8 mouse cellular contexts compared by ENCODE assay signal in the genomic region with DNA sequence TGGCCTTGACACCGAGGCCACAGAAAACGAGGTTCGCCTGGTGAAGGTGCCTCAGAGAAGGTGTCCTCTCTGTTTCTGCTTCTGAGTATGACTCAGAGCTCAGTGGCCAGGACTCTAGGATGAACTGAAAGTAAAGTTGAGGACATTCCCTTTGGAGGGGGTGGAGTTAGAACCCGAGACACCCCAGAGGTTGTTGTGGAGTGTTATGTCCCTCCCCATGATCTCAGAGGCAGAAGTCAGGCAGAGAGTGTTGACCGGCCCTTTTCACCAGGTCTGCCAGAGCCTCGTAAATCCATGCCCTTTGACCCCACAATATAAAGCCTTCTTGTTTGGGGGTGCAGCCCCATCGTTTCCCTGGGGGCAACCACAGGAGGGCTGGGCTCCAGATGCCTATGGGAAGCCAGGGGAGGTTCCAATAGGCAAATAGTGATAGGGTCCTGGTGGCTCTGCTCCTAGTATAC. TPM values are rescaled to one million over a fixed set of nuclear protein-coding genes. Genes with fewer than 3 reads are reported as not detected.
DNase-seq lines count a peak whose midpoint lies in the region; ATAC-seq and TF ChIP-seq lines count a peak whose summit lies in the region.

No protein-coding gene starts in this region.

- peak; percentile 44 for DNase-seq in lung, embryonic 14.5 days
- no peak for DNase-seq in lung, postnatal 14 days
- no peak for DNase-seq in forebrain, embryonic 11.5 days (ENCODE audit: low spot score)
- no peak for DNase-seq in limb, embryonic 14.5 days (ENCODE audit: low spot score)
- no peak for DNase-seq in right cerebral cortex, postnatal 14 days
- DNase-seq in spleen, postnatal 14 days (ENCODE audit: low spot score in 2 of 2) = no peak

- H3K4me2 ChIP-seq in lung, embryonic 14.5 days = peak overlapping the region; percentile 29
- no peak overlapping the region for H3K4me2 ChIP-seq in forebrain, embryonic 11.5 days (ENCODE audit: low read depth, low read length, severe bottlenecking)
- H3K4me2 ChIP-seq in limb, embryonic 14.5 days (replicated peaks; ENCODE audit: low read depth, low read length, severe bottlenecking) = peak overlapping the region; percentile 10; the same call in 1 of the 2 replicates

- ATAC-seq in lung, embryonic 14.5 days (ENCODE audit: insufficient read depth) = peak; percentile 0; the same call in 1 of the 2 replicates
- no peak for ATAC-seq in forebrain, embryonic 11.5 days (replicated peaks; ENCODE audit: low FRiP score)
- no peak for ATAC-seq in limb, embryonic 14.5 days (ENCODE audit: low FRiP score, low read depth)
- ATAC-seq in megakaryocyte progenitor cell, adult 5-6 weeks (replicated peaks; ENCODE audit: poor library complexity) = no peak

- peak overlapping the region; percentile 5; the same call in 1 of the 2 replicates for H3K9ac ChIP-seq in lung, embryonic 14.5 days
- H3K9ac ChIP-seq in forebrain, embryonic 11.5 days (ENCODE audit: low read length) = peak overlapping the region; percentile 29
- H3K9ac ChIP-seq in limb, embryonic 14.5 days (ENCODE audit: low read depth, low read length, severe bottlenecking) = 0 out of 2 replicates have a peak overlapping the region, but pooled peaks have one; percentile 0

- H3K36me3 ChIP-seq in lung, embryonic 14.5 days (ENCODE audit: insufficient read depth) = no peaks in the 10 kb centered on the region
- no peaks in the 10 kb centered on the region for H3K36me3 ChIP-seq in forebrain, embryonic 11.5 days (ENCODE audit: control insufficient read depth, insufficient read depth, low read length)
- no peaks in the 10 kb centered on the region for H3K36me3 ChIP-seq in limb, embryonic 14.5 days (ENCODE audit: control insufficient read depth, insufficient read depth, low read length)
- H3K36me3 ChIP-seq in small intestine, adult 2 months (ENCODE audit: control insufficient read depth, insufficient read depth, low read length) = no peaks in the 10 kb centered on the region

- no peaks in the 10 kb centered on the region for H3K27me3 ChIP-seq in lung, embryonic 14.5 days (ENCODE audit: insufficient read depth, low read length)
- H3K27me3 ChIP-seq in forebrain, embryonic 11.5 days (ENCODE audit: control insufficient read depth, insufficient read depth, low read length) = no peaks in the 10 kb centered on the region
- H3K27me3 ChIP-seq in limb, embryonic 14.5 days (ENCODE audit: control insufficient read depth, insufficient read depth, low read length) = no peaks in the 10 kb centered on the region
- no peaks in the 10 kb centered on the region for H3K27me3 ChIP-seq in small intestine, adult 2 months (ENCODE audit: control insufficient read depth, insufficient read depth, low read length)

- no peaks in the 10 kb centered on the region for H3K9me3 ChIP-seq in lung, embryonic 14.5 days (ENCODE audit: low read depth, low read length)
- H3K9me3 ChIP-seq in forebrain, embryonic 11.5 days (ENCODE audit: control insufficient read depth, low read length) = no peaks in the 10 kb centered on the region
- no peaks in the 10 kb centered on the region for H3K9me3 ChIP-seq in limb, embryonic 14.5 days (ENCODE audit: control insufficient read depth, low read length)

- peaks cover 73% of the 10 kb centered on the region for H3K4me1 ChIP-seq in lung, embryonic 14.5 days (ENCODE audit: insufficient read depth)
- peaks cover 34% of the 10 kb centered on the region for H3K4me1 ChIP-seq in forebrain, embryonic 11.5 days (replicated peaks; ENCODE audit: control insufficient read depth, insufficient read depth, low read length)
- peaks cover 72% of the 10 kb centered on the region for H3K4me1 ChIP-seq in limb, embryonic 14.5 days (ENCODE audit: control insufficient read depth, insufficient read depth, low read length)
- peaks cover 53% of the 10 kb centered on the region for H3K4me1 ChIP-seq in small intestine, adult 2 months (ENCODE audit: control insufficient read depth, insufficient read depth, insufficient read length, low read length)

- TF ChIP-seq POLR2A in limb, embryonic 14.5 days (IDR thresholded peaks at IDR 0.05; ENCODE audit: borderline replicate concordance, extremely low read depth, insufficient read depth, insufficient read length) = no peak
- TF ChIP-seq POLR2A in small intestine, adult 2 months (IDR thresholded peaks at IDR 0.05; ENCODE audit: low read depth, low read length) = peak; percentile 35; the same call in 1 of the 2 replicates

- no peak for TF ChIP-seq CTCF in lung, embryonic 14.5 days (IDR thresholded peaks at IDR 0.05; ENCODE audit: low read depth)
- TF ChIP-seq CTCF in small intestine, adult 2 months (IDR thresholded peaks at IDR 0.05; ENCODE audit: extremely low read depth, insufficient read length, insufficient replicate concordance, low read depth, low read length) = no peak

- 29% methylated on average over 7 of the region's 7 CpGs for WGBS in lung, embryonic 14.5 days
- WGBS in forebrain, embryonic 11.5 days = 22% methylated on average over 7 of the region's 7 CpGs
- WGBS in limb, embryonic 14.5 days = 18% methylated on average over 7 of the region's 7 CpGs
- WGBS in small intestine, adult 2 months = 10% methylated on average over 7 of the region's 7 CpGs

- H3K4me3 ChIP-seq in lung, embryonic 14.5 days (ENCODE audit: low read depth, low read length) = no peak overlapping the region
- H3K4me3 ChIP-seq in forebrain, embryonic 11.5 days (ENCODE audit: low read depth, low read length) = no peak overlapping the region
- H3K4me3 ChIP-seq in limb, embryonic 14.5 days (replicated peaks; ENCODE audit: low read length) = no peak overlapping the region
- H3K4me3 ChIP-seq in small intestine, adult 2 months (ENCODE audit: low read depth, low read length) = peak overlapping the region; percentile 27

- peak overlapping the region; percentile 85 for H3K27ac ChIP-seq in lung, embryonic 14.5 days (ENCODE audit: low read depth)
- H3K27ac ChIP-seq in forebrain, embryonic 11.5 days (ENCODE audit: low read depth, low read length) = 0 out of 2 replicates have a peak overlapping the region, but pooled peaks have one; percentile 25
- peak overlapping the region; percentile 67 for H3K27ac ChIP-seq in limb, embryonic 14.5 days (replicated peaks; ENCODE audit: low read depth, low read length)
- H3K27ac ChIP-seq in small intestine, adult 2 months (ENCODE audit: insufficient read depth, low read depth, low read length) = peak overlapping the region; percentile 97

RNA-seq across cellular contexts. Expression of a gene that starts 5.9 kb away (rescaled TPM):
- polyA plus RNA-seq in lung, embryonic 14.5 days (2014; fragmentation: Nextera tagmentation; extraction: Ambion mirVana) = 3.8 and 4.1 TPM in 2 replicates
- polyA plus RNA-seq in forebrain, embryonic 11.5 days (2014; fragmentation: Nextera tagmentation; extraction: Ambion mirVana) = 16.4 and 19.1 TPM in 2 replicates
- 10.9 and 13.2 TPM in 2 replicates for polyA plus RNA-seq in limb, embryonic 14.5 days (2012; rRNA removed)
- polyA plus RNA-seq in limb, embryonic 14.5 days (2014; fragmentation: Nextera tagmentation; extraction: Ambion mirVana) = 3.6 and 3.8 TPM in 2 replicates
- 12.4 and 28.6 TPM in 2 replicates for polyA plus RNA-seq in small intestine, adult 2 months (2012; rRNA removed)
- total RNA-seq in megakaryocyte progenitor cell, adult 5-6 weeks (2015) = 7.7 and 8.6 TPM in 2 replicates
- 8.0 and 10.3 TPM in 2 replicates for total RNA-seq in megakaryocyte progenitor cell, adult 5-6 weeks (2017)

Comparison
In these comparisons a context has a peak if more than half of its experiments do, and no peak if none do; other contexts are left out.
1. H3K27ac ChIP-seq: peak in every context shown above with its lines; median percentile 97 in small intestine, adult 2 months; 85 in lung, embryonic 14.5 days; 67 in limb, embryonic 14.5 days; 25 in forebrain, embryonic 11.5 days.